Mouse (Mus musculus): ENCODE data around the gene Ms4a10. TPM values are rescaled to one million over a fixed set of nuclear protein-coding genes. Genes with fewer than 3 reads are reported as not detected.
A peak's percentile ranks its signal among the peaks of the same experiment; 100 is the strongest.

The Ms4a10 gene
- polyA plus RNA-seq (2016; fragmentation: Nextera tagmentation; extraction: Ambion mirVana): not detected in 2 replicates

DNA sequence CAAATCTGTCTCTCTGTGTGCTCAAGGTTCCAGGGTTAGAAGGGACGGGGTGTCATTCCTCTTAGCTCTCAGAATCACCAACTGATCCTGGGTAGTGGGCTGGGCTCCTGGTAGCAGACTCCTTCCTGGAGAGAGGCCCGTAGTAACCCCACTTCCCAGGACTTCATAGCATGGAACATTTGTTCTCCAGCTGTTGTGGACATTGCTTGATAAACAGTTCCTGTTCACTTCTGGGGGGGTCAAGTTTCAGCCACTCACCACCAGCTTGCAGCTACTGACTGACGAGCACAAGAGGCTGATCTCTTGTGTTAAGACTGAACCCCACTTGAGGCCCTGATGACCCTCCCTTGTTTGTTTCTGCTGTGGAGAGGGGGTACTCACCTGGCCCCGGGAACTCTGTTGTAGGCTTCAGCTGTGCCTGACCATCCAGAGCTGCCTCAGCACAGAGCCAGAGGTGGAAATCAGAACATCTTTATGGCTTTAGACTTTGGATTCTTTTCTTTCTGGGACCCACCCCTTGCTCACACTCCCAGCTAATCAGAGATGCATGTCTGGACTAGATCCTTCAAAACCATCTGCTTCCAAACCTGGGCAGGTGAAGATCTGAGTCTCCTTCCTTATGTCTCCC is at the start of gene Ms4a10:
TSS of gene Ms4a10 (minus strand) at position 433 of the 628 bp plus-strand sequence.
- Histone ChIP-seq H3K36me3 (replicated peaks) (no peaks in the 10 kb centered on the region), H3K4me3 (no peak within 1 kb of the TSS), H3K27me3 (replicated peaks; ENCODE audit: low read depth, poor library complexity, severe bottlenecking) (no peaks in the 10 kb centered on the region), H3K27ac (replicated peaks) (no peak within 1 kb of the TSS), H3K4me1 (peaks cover 7% of the 10 kb centered on the region), H3K9me3 (peaks cover 17% of the 10 kb centered on the region; the same call in 1 of the 2 replicates)
- WGBS: 51% methylated on average over 4 of the region's 4 CpGs
- no peak for DNase-seq (ENCODE audit: low spot score)

DNA sequence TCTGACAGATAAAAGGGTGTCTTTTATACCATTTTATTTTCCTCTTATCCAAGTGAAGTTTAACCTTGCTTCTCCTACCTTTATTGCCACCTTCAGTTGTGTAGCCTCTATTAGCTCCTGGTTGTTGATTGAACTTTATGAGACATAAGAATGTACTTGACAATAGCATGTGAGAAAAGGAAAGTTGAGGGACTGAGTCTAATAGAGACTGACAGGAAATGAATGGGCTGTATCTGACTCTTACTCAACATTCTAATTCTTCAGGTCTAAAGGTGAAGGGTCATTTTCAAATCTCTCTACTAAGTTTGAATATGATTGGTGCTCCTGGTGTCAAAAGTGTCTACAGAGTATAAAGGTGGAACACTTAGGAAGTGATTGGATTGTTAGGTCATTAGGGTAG is 47.9 kb upstream of the Ms4a10 start:
- Histone ChIP-seq H3K4me1 (no peaks in the 10 kb centered on the region), H3K4me3 (no peak overlapping the region), H3K27ac (replicated peaks) (no peak overlapping the region), H3K9me3 (no peaks in the 10 kb centered on the region), H3K36me3 (replicated peaks) (no peaks in the 10 kb centered on the region), H3K27me3 (replicated peaks; ENCODE audit: low read depth, poor library complexity, severe bottlenecking) (no peaks in the 10 kb centered on the region)
- DNase-seq (ENCODE audit: low spot score): no peak

GRCm38 (mm10) chr19:11017891-11018290 is 43.4 kb upstream of the Ms4a10 start, which contains the start of gene Ms4a18:
TSS of gene Ms4a18 (minus strand) at chr19:11018031.
- H3K36me3 ChIP-seq (replicated peaks): no peaks in the 10 kb centered on the region
- no peak within 1 kb of the TSS for H3K27ac ChIP-seq (replicated peaks)
- DNase-seq (ENCODE audit: low spot score): no peak
- 88% methylated on average over 3 of the region's 3 CpGs for WGBS
- no peaks in the 10 kb centered on the region for H3K9me3 ChIP-seq
- no peaks in the 10 kb centered on the region for H3K27me3 ChIP-seq (replicated peaks; ENCODE audit: low read depth, poor library complexity, severe bottlenecking)
- H3K4me3 ChIP-seq: no peak within 1 kb of the TSS
- no peaks in the 10 kb centered on the region for H3K4me1 ChIP-seq

DNA sequence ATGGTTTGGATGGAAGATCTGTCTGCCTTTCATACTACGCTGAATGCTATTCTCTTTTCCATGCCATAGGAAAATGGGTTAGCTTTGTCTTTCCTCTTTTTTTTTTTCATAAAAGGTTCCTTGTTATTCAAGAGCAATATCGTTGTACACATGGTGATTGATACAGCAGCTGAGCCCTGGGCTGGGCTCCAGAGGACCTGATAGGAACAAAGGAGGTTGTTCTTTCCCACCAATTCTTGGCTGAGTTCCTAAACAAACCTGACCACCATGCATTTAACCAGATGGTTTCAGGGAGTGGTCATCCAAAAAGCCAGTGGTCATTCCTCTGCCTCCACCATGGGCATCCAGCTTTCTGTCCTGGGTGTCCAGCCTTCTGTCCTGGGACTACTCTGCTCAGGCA is 42.8 kb upstream of the Ms4a10 start:
- 84% methylated on average over 2 of the region's 2 CpGs for WGBS
- DNase-seq (ENCODE audit: low spot score): no peak
- Histone ChIP-seq H3K9me3 (no peaks in the 10 kb centered on the region), H3K4me3 (no peak overlapping the region), H3K4me1 (no peaks in the 10 kb centered on the region), H3K27ac (replicated peaks) (no peak overlapping the region), H3K27me3 (replicated peaks; ENCODE audit: low read depth, poor library complexity, severe bottlenecking) (no peaks in the 10 kb centered on the region), H3K36me3 (replicated peaks) (no peaks in the 10 kb centered on the region)

DNA sequence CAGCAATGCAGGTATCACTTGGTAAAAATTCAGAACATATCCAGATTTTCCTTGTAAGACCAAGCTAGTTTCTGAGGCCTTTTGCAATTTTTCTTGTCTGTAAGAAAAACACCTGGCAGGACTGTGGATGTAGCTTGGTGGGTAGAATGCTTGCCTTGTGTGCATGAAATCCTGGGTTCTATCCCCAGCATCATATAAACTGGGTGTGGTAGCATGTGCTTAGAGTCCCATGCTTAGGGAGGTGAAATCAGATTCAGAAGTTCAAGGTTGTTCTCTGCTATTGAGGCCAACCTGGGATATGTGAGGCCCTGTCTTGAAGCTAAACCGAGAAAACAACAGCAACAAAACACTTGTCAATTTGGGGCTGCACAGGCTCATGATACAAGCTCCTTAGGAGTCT is 41.5 kb upstream of the Ms4a10 start:
- no peaks in the 10 kb centered on the region for H3K4me1 ChIP-seq
- H3K9me3 ChIP-seq: no peaks in the 10 kb centered on the region
- DNase-seq (ENCODE audit: low spot score): no peak
- WGBS: 77% methylated on average over 1 of the region's 1 CpGs
- no peaks in the 10 kb centered on the region for H3K36me3 ChIP-seq (replicated peaks)
- H3K4me3 ChIP-seq: no peak overlapping the region
- no peak overlapping the region for H3K27ac ChIP-seq (replicated peaks)
- no peaks in the 10 kb centered on the region for H3K27me3 ChIP-seq (replicated peaks; ENCODE audit: low read depth, poor library complexity, severe bottlenecking)

DNA sequence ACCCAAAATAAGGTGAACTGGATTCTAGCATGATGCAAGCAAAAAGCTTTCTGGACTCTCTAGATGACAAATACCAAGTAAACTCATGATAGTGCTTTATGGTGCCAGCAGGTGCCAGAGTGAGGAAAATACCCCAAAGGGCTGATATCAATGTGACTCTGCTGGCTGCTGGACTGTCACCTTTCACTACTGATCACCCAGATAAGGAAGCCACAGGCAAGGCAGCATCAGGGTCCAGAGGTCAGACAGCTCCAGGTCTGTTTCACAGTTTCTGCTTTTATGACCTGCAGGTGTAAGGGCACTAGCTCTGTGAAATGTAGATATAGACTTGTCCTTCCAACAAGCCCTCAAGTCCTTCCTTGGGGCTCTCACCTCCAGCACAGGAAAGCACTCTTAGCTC is 41.0 kb upstream of the Ms4a10 start:
- no peaks in the 10 kb centered on the region for H3K4me1 ChIP-seq
- no peak overlapping the region for H3K27ac ChIP-seq (replicated peaks)
- H3K4me3 ChIP-seq: no peak overlapping the region
- H3K9me3 ChIP-seq: no peaks in the 10 kb centered on the region
- H3K27me3 ChIP-seq (replicated peaks; ENCODE audit: low read depth, poor library complexity, severe bottlenecking): no peaks in the 10 kb centered on the region
- H3K36me3 ChIP-seq (replicated peaks): no peaks in the 10 kb centered on the region
- DNase-seq (ENCODE audit: low spot score): no peak

DNA sequence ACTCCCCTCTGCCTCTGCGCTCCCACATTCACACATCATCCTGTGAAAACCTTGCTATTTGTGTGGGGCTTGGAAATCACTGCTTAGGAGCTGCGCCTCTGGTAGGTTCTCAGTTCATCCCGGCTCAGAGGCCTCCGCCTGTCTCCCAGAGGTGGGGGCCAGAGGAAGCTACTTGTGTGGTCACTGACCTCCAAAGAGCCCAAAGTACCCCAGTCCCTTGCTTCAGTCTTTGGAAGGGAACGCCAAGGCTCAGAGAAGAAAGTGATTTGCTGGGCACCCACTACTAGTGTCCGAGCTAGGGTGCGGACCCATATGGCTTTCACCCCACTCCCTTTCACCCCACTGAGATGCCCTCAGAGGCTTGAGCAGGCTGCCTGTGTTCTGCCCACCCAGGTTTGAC is 18.7 kb upstream of the Ms4a10 start, which contains the start of gene Ms4a15:
TSS of gene Ms4a15 (minus strand) at position 101 of the 400 bp plus-strand sequence.
- H3K4me1 ChIP-seq: no peaks in the 10 kb centered on the region

GRCm38 (mm10) chr19:10991911-10992310 is 17.4 kb upstream of the Ms4a10 start:
- no peaks in the 10 kb centered on the region for H3K27me3 ChIP-seq (replicated peaks; ENCODE audit: low read depth, poor library complexity, severe bottlenecking)
- H3K27ac ChIP-seq (replicated peaks): no peak overlapping the region
- no peak for DNase-seq (ENCODE audit: low spot score)
- H3K4me1 ChIP-seq: no peaks in the 10 kb centered on the region
- H3K4me3 ChIP-seq: no peak overlapping the region
- H3K9me3 ChIP-seq: no peaks in the 10 kb centered on the region
- no peaks in the 10 kb centered on the region for H3K36me3 ChIP-seq (replicated peaks)

More for the DNA sequence above, 18.7 kb upstream of the Ms4a10 start, which contains the start of gene Ms4a15:
- Histone ChIP-seq H3K27me3 (replicated peaks; ENCODE audit: low read depth, poor library complexity, severe bottlenecking) (no peaks in the 10 kb centered on the region), H3K36me3 (replicated peaks) (no peaks in the 10 kb centered on the region), H3K4me3 (no peak within 1 kb of the TSS), H3K9me3 (no peaks in the 10 kb centered on the region), H3K27ac (replicated peaks) (no peak within 1 kb of the TSS)
- WGBS: 84% methylated on average over 7 of the region's 7 CpGs
- DNase-seq (ENCODE audit: low spot score): no peak

- Histone ChIP-seq H3K27ac (replicated peaks) (no peak overlapping the region), H3K4me1 (no peaks in the 10 kb centered on the region), H3K4me3 (no peak overlapping the region), H3K9me3 (no peaks in the 10 kb centered on the region), H3K27me3 (replicated peaks; ENCODE audit: low read depth, poor library complexity, severe bottlenecking) (no peaks in the 10 kb centered on the region), H3K36me3 (replicated peaks) (no peaks in the 10 kb centered on the region)
- 66% methylated on average over 1 of the region's 1 CpGs for WGBS
- DNase-seq (ENCODE audit: low spot score): no peak
Measured at GRCm38 (mm10) chr19:10990751-10991150, 16.3 kb upstream of the Ms4a10 start.

DNA sequence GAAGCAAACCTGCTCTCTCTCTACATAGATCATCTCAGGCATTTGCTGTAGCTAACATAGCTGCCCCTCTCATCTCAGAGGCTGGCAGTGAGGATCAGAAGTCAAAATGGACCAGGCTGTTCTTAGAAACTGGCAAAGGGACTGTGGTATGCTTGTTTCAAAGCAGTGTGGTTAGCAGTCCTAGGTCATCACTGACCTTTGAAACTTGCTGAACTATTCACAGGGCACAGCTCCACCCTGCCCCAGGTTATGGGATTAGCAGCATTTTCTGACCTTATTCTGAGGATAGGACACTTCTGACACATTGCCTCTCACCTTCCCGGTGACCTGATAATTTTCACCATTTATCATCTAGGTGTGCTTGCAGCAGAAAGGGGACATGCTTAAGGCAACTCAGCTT is 14.1 kb upstream of the Ms4a10 start:
- Histone ChIP-seq H3K36me3 (replicated peaks) (no peaks in the 10 kb centered on the region), H3K4me1 (no peaks in the 10 kb centered on the region), H3K27ac (replicated peaks) (no peak overlapping the region), H3K27me3 (replicated peaks; ENCODE audit: low read depth, poor library complexity, severe bottlenecking) (no peaks in the 10 kb centered on the region), H3K9me3 (no peaks in the 10 kb centered on the region), H3K4me3 (no peak overlapping the region)
- no peak for DNase-seq (ENCODE audit: low spot score)
- 87% methylated on average over 1 of the region's 1 CpGs for WGBS

DNA sequence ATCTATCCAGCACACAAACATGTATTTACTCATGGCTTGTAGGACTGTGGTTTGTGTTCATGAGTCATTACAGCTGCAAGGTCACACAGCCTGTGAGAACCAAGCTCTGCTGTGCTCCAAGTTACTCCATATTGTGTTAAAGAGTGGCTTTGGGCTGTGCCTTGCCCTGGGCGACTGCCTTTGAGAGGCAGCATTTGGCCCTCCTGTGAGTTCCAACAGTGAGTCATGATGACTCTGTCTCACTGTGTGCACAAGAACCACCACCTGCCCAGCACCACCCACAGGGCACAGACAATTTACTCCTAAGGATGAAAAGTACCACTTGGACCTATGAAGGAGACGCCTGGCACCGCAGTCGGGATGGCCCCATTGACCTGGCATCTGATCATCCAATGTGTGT is 11.4 kb upstream of the Ms4a10 start:
- no peak overlapping the region for H3K27ac ChIP-seq (replicated peaks)
- H3K36me3 ChIP-seq (replicated peaks): no peaks in the 10 kb centered on the region
- no peaks in the 10 kb centered on the region for H3K9me3 ChIP-seq
- DNase-seq (ENCODE audit: low spot score): no peak
- no peaks in the 10 kb centered on the region for H3K27me3 ChIP-seq (replicated peaks; ENCODE audit: low read depth, poor library complexity, severe bottlenecking)
- H3K4me1 ChIP-seq: no peaks in the 10 kb centered on the region
- 88% methylated on average over 4 of the region's 4 CpGs for WGBS
- H3K4me3 ChIP-seq: no peak overlapping the region

DNA sequence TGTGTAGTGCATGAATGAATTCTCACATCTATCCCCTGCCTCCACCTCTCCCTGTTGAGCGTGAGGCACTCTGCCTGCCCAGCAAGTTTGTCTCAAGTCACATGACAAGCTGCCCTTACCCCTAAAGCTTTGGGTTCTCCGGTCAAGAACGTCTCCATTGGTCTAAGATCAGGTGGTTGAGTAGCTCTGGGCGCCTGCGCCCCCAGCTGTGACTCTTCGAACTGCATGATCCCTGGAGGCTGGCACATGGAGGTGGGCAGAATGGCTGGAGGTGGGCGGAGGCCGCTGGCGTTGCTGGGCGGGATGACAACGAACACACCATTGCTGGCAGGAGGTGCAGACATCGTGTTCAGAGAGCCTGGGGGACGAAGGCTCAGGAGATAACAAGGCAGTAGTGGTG is 10.1 kb upstream of the Ms4a10 start:
- H3K27me3 ChIP-seq (replicated peaks; ENCODE audit: low read depth, poor library complexity, severe bottlenecking): no peaks in the 10 kb centered on the region

GRCm38 (mm10) chr19:10983146-10983545 is 8.7 kb upstream of the Ms4a10 start:
- Histone ChIP-seq H3K9me3 (no peaks in the 10 kb centered on the region), H3K36me3 (replicated peaks) (no peaks in the 10 kb centered on the region), H3K4me1 (peaks cover 9% of the 10 kb centered on the region), H3K27ac (replicated peaks) (no peak overlapping the region), H3K27me3 (replicated peaks; ENCODE audit: low read depth, poor library complexity, severe bottlenecking) (no peaks in the 10 kb centered on the region), H3K4me3 (peak overlapping the region; percentile 33; the same call in 1 of the 2 replicates)
- peak; percentile 54 for DNase-seq (ENCODE audit: low spot score)
- WGBS: 23% methylated on average over 14 of the region's 14 CpGs

More for the DNA sequence above, 10.1 kb upstream of the Ms4a10 start:
- no peaks in the 10 kb centered on the region for H3K36me3 ChIP-seq (replicated peaks)
- H3K4me1 ChIP-seq: peaks cover 6% of the 10 kb centered on the region
- no peak for DNase-seq (ENCODE audit: low spot score)
- H3K27ac ChIP-seq (replicated peaks): no peak overlapping the region
- WGBS: 76% methylated on average over 13 of the region's 13 CpGs
- no peaks in the 10 kb centered on the region for H3K9me3 ChIP-seq
- no peak overlapping the region for H3K4me3 ChIP-seq
